Mouse (Mus musculus) MEL (cell line): ENCODE measurements at regions not wholly inside any gene's neighbourhood (a gene's known extent, or its start where the extent isn't known, plus 50 kb on each side); places are given as distances from the start of the nearest gene placed in this dataset.

ENCODE experiments used
- DNase-seq: peaks from one replicate; pipeline ENCODE4 v3.0.0; 2011; ENCODE audit warnings: low read depth, low spot score
- H3K27ac ChIP-seq: 2 replicates; pipeline ENCODE4 v1.5.1; 2012; ENCODE audit warnings: low read depth, mild to moderate bottlenecking, control low read depth, low read length, moderate library complexity; ENCODE audit not compliant: control insufficient read depth
- H3K27me3 ChIP-seq, 2 experiments: fragments of 150-350 bp in 1 of 2; sonication (generic) in 1 of 2; 2 replicates each; pipeline ENCODE4 v1.6.1; 2012; ENCODE audit warnings: low read length in 2 of 2, mild to moderate bottlenecking in 2 of 2, improper control_type of control experiment in 1 of 2, moderate library complexity in 1 of 2; ENCODE audit not compliant: insufficient read depth in 2 of 2, control insufficient read depth in 1 of 2
- H3K36me3 ChIP-seq, 2 experiments: 2 replicates each; pipeline ENCODE4 v1.6.1; 2012 to 2014; ENCODE audit warnings: low read length in 2 of 2, improper control_type of control experiment in 1 of 2, inconsistent platforms in 1 of 2, mild to moderate bottlenecking in 1 of 2; ENCODE audit not compliant: insufficient read depth in 2 of 2, control insufficient read depth in 1 of 2
- H3K4me1 ChIP-seq, 2 experiments: fragments of 150-350 bp in 1 of 2; sonication (generic) in 1 of 2; 2 replicates each; pipeline ENCODE4 v1.6.1; 2012; ENCODE audit warnings: low read length in 2 of 2, improper control_type of control experiment in 1 of 2, mild to moderate bottlenecking in 1 of 2; ENCODE audit not compliant: insufficient read depth in 2 of 2, control insufficient read depth in 1 of 2
- H3K4me3 ChIP-seq, 2 experiments: fragments of 150-350 bp in 1 of 2; sonication (generic) in 1 of 2; 2 replicates each; pipeline ENCODE4 v1.5.1; 2012; ENCODE audit warnings: low read depth in 2 of 2, low read length in 2 of 2, mild to moderate bottlenecking in 2 of 2, moderate library complexity in 2 of 2, control low read depth in 1 of 2, improper control_type of control experiment in 1 of 2; ENCODE audit not compliant: control insufficient read depth in 1 of 2, insufficient read depth in 1 of 2
- H3K79me2 ChIP-seq: 2 replicates; pipeline ENCODE4 v1.6.1; 2012; ENCODE audit warnings: mild to moderate bottlenecking, low read length, moderate library complexity; ENCODE audit not compliant: control insufficient read depth, poor library complexity, insufficient read depth
- H3K9ac ChIP-seq: 2 replicates; pipeline ENCODE4 v1.6.1; 2012; ENCODE audit warnings: low read depth, mild to moderate bottlenecking, control low read depth, low read length, moderate library complexity; ENCODE audit not compliant: control insufficient read depth, poor library complexity, severe bottlenecking
- H3K9me3 ChIP-seq: fragments of 150-350 bp; sonication (generic); replicated peaks from 2 replicates; pipeline ENCODE4 v1.6.1; 2012; ENCODE audit warnings: mild to moderate bottlenecking, low read length, improper control_type of control experiment, moderate library complexity; ENCODE audit not compliant: insufficient read depth
- CHD2 ChIP-seq: IDR thresholded peaks from 2 replicates; pipeline ENCODE4 v1.6.1; 2011; ENCODE audit warnings: low read length, improper control_type of control experiment
- CTCF ChIP-seq, 3 experiments: IDR thresholded peaks in 2 of 3; conservative IDR thresholded peaks in 1 of 3; 2 replicates each; pipeline ENCODE4 v1.5.1; 2011 to 2012; ENCODE audit warnings: low read length in 3 of 3, low read depth in 2 of 3, mild to moderate bottlenecking in 2 of 3, improper control_type of control experiment in 1 of 3, inconsistent platforms in 1 of 3, mixed read lengths in 1 of 3, moderate library complexity in 1 of 3; ENCODE audit not compliant: control insufficient read depth in 1 of 3, insufficient read depth in 1 of 3, poor library complexity in 1 of 3, severe bottlenecking in 1 of 3
- ELF1 ChIP-seq: IDR thresholded peaks from 2 replicates; pipeline ENCODE4 v1.6.1; 2014; ENCODE audit warnings: low read depth, mild to moderate bottlenecking, inconsistent platforms, low read length, improper control_type of control experiment, moderate library complexity
- EP300 ChIP-seq, 2 experiments: IDR thresholded peaks; 2 replicates each; pipeline ENCODE4 v1.6.1; 2011; ENCODE audit warnings: improper control_type of control experiment in 2 of 2, low read length in 2 of 2, low read depth in 1 of 2, mild to moderate bottlenecking in 1 of 2
- ETS1 ChIP-seq: IDR thresholded peaks from 2 replicates; pipeline ENCODE4 v1.6.1; 2012; ENCODE audit warnings: low read depth, mild to moderate bottlenecking, inconsistent platforms, low read length, improper control_type of control experiment, moderate library complexity
- GABPA ChIP-seq: IDR thresholded peaks from 2 replicates; pipeline ENCODE4 v1.6.1; 2012; ENCODE audit warnings: low read depth, mild to moderate bottlenecking, inconsistent platforms, low read length, improper control_type of control experiment, moderate library complexity
- GATA1 ChIP-seq: IDR thresholded peaks from 2 replicates; pipeline ENCODE4 v1.6.1; 2011; ENCODE audit warnings: low read depth, low read length, improper control_type of control experiment
- KAT2A ChIP-seq: conservative IDR thresholded peaks from 2 replicates; pipeline ENCODE4 v1.6.1; 2012; ENCODE audit warnings: low read depth, low read length, improper control_type of control experiment, inconsistent platforms
- MAFK ChIP-seq: IDR thresholded peaks from 2 replicates; pipeline ENCODE4 v1.6.1; 2011; ENCODE audit warnings: low read depth, mild to moderate bottlenecking, low read length, improper control_type of control experiment, borderline replicate concordance
- MYB ChIP-seq: IDR thresholded peaks from 2 replicates; pipeline ENCODE4 v1.6.1; 2011; ENCODE audit warnings: mild to moderate bottlenecking, low read depth, low read length, improper control_type of control experiment
- MYC ChIP-seq: IDR thresholded peaks from 2 replicates; pipeline ENCODE4 v1.6.1; 2011; ENCODE audit warnings: low read depth, mild to moderate bottlenecking, low read length, improper control_type of control experiment, moderate library complexity
- NELFE ChIP-seq: IDR thresholded peaks from 2 replicates; pipeline ENCODE4 v1.6.1; 2011; ENCODE audit warnings: low read depth, low read length, improper control_type of control experiment
- NRF1 ChIP-seq: IDR thresholded peaks from 2 replicates; pipeline ENCODE4 v1.6.1; 2014; ENCODE audit warnings: low read depth, mild to moderate bottlenecking, inconsistent platforms, low read length, improper control_type of control experiment, moderate library complexity; ENCODE audit not compliant: poor library complexity, insufficient read depth, severe bottlenecking
- POLR2A ChIP-seq, 2 experiments: IDR thresholded peaks; 2 replicates each; pipeline ENCODE4 v1.6.1; 2011 to 2012; ENCODE audit warnings: low read length in 2 of 2, mild to moderate bottlenecking in 2 of 2, control low read depth in 1 of 2, improper control_type of control experiment in 1 of 2, low read depth in 1 of 2, moderate library complexity in 1 of 2; ENCODE audit not compliant: control insufficient read depth in 1 of 2, insufficient read depth in 1 of 2, poor library complexity in 1 of 2
- POLR2AphosphoS2 ChIP-seq: IDR thresholded peaks from 2 replicates; pipeline ENCODE4 v1.6.1; 2011; ENCODE audit warnings: low read length, improper control_type of control experiment
- RAD21 ChIP-seq: IDR thresholded peaks from 2 replicates; pipeline ENCODE4 v1.6.1; 2011; ENCODE audit warnings: mild to moderate bottlenecking, low read depth, low read length, improper control_type of control experiment
- SIN3A ChIP-seq: IDR thresholded peaks from 2 replicates; pipeline ENCODE4 v1.6.1; 2012; ENCODE audit warnings: low read length, improper control_type of control experiment, inconsistent platforms
- SMC3 ChIP-seq: IDR thresholded peaks from 2 replicates; pipeline ENCODE4 v1.6.1; 2011; ENCODE audit warnings: low read depth, low read length, improper control_type of control experiment
- TBP ChIP-seq: IDR thresholded peaks from 2 replicates; pipeline ENCODE4 v1.8.0; 2011; ENCODE audit warnings: low read depth, low read length, improper control_type of control experiment
- TCF12 ChIP-seq: IDR thresholded peaks from 2 replicates; pipeline ENCODE4 v1.6.1; 2014; ENCODE audit warnings: low read depth, mild to moderate bottlenecking, inconsistent platforms, low read length, improper control_type of control experiment, moderate library complexity
- UBTF ChIP-seq: IDR thresholded peaks from 2 replicates; pipeline ENCODE4 v1.6.1; 2012; ENCODE audit warnings: low read depth, mild to moderate bottlenecking, inconsistent platforms, low read length, improper control_type of control experiment, moderate library complexity, borderline replicate concordance; ENCODE audit not compliant: insufficient read depth
- USF1 ChIP-seq: IDR thresholded peaks from 2 replicates; pipeline ENCODE4 v1.6.1; 2014; ENCODE audit warnings: low read depth, mild to moderate bottlenecking, inconsistent platforms, low read length, improper control_type of control experiment, moderate library complexity
- USF2 ChIP-seq, 2 experiments: IDR thresholded peaks; 2 replicates each; pipeline ENCODE4 v1.6.1; 2011 to 2012; ENCODE audit warnings: improper control_type of control experiment in 2 of 2, low read length in 2 of 2, borderline replicate concordance in 1 of 2, inconsistent platforms in 1 of 2, low read depth in 1 of 2, mild to moderate bottlenecking in 1 of 2; ENCODE audit not compliant: insufficient read depth in 1 of 2
- ZKSCAN1 ChIP-seq: IDR thresholded peaks from 2 replicates; pipeline ENCODE4 v1.6.1; 2012; ENCODE audit warnings: low read depth, mild to moderate bottlenecking, inconsistent platforms, low read length, improper control_type of control experiment, moderate library complexity
- ZMIZ1 ChIP-seq: IDR thresholded peaks from 2 replicates; pipeline ENCODE4 v1.6.1; 2012; ENCODE audit warnings: low read depth, mild to moderate bottlenecking, inconsistent platforms, low read length, improper control_type of control experiment, moderate library complexity
- ZNF384 ChIP-seq: IDR thresholded peaks from 2 replicates; pipeline ENCODE4 v1.6.1; 2012; ENCODE audit warnings: low read depth, mild to moderate bottlenecking, inconsistent platforms, low read length, improper control_type of control experiment

DNA sequence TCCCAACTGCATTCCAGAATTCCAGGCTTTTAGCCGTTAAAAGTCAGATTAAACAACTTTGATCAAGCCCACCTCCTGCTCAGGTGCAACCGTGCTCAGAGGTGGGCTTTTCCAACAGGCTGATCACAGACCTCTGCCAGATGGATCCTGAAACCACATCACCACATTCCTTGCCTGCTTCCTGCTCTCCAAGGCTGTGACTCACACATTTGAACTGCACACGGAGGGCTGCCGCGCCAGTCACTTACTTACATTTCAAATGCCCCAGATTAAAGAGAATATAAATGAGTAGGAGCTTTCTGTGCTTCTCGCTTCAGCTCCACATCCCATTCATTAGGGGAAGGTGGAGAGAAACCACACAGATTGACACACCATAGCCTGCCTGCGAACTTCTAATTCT lies 367.6 kb downstream of the Rpl36a-ps1 start:
- TF ChIP-seq SIN3A (no peak), USF1 (no peak), ZMIZ1 (no peak), GATA1 (no peak), NELFE (no peak), NRF1 (no peak), RAD21 (no peak), ZKSCAN1 (no peak), ELF1 (no peak), ZNF384 (no peak), TCF12 (no peak), UBTF (no peak), TBP (no peak), MYB (no peak), ETS1 (no peak), POLR2A (IDR thresholded peaks at IDR 0.05; ENCODE audit: control insufficient read depth in 1 of 2, insufficient read depth in 1 of 2, low read depth in 1 of 2, low read length in 2 of 2, poor library complexity in 1 of 2) (no peak)
- TF ChIP-seq, all 39 proteins: peak for 0
- H3K79me2 ChIP-seq, result no peaks in the 10 kb centered on the region
- no peak overlapping the region for H3K27ac ChIP-seq
- H3K4me3 ChIP-seq, result no peak overlapping the region
- no peaks in the 10 kb centered on the region for H3K4me1 ChIP-seq
- no peaks in the 10 kb centered on the region for H3K9me3 ChIP-seq
- no peak overlapping the region for H3K9ac ChIP-seq
- H3K36me3 ChIP-seq, result no peaks in the 10 kb centered on the region
- DNase-seq, result no peak
- H3K27me3 ChIP-seq, result no peaks in the 10 kb centered on the region

DNA sequence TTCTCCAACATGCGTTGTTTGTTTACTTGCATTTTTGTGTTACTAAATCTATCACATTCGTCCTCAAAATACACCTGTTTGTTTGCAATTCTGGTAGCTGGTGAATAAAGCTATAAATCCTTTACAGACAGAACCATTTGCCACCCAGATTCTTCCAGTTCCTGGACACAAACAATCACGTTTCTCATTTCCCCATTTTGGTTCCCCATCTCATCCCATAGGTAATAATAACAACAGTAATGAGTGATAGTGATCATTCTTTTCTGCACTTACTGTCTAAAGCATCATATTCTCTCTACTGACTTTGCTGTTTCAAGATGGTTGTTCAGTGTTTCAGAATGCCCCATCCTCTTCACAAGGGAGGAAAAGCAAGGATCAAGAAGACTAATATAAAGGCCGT lies 368.3 kb downstream of the Rpl36a-ps1 start:
- H3K27ac ChIP-seq, result no peak overlapping the region
- TF ChIP-seq NELFE (no peak), MYB (no peak), TCF12 (no peak), UBTF (no peak), CHD2 (no peak), POLR2A (IDR thresholded peaks at IDR 0.05; ENCODE audit: control insufficient read depth in 1 of 2, insufficient read depth in 1 of 2, low read depth in 1 of 2, low read length in 2 of 2, poor library complexity in 1 of 2) (no peak), GABPA (no peak), MAFK (no peak), MYC (no peak), EP300 (IDR thresholded peaks at IDR 0.05; ENCODE audit: low read depth in 1 of 2, low read length in 2 of 2) (no peak), CTCF (IDR thresholded peaks at IDR 0.05 in 2 of 3, conservative IDR thresholded peaks at IDR 0.05 in 1 of 3; ENCODE audit: control insufficient read depth in 1 of 3, insufficient read depth in 1 of 3, low read depth in 2 of 3, low read length in 3 of 3, poor library complexity in 1 of 3, severe bottlenecking in 1 of 3) (no peak), ZKSCAN1 (no peak), RAD21 (no peak), SMC3 (no peak), POLR2AphosphoS2 (no peak), KAT2A (no peak), USF1 (no peak), USF2 (IDR thresholded peaks at IDR 0.05; ENCODE audit: borderline replicate concordance in 1 of 2, insufficient read depth in 1 of 2, low read depth in 1 of 2, low read length in 2 of 2) (no peak), ETS1 (no peak)

More for the DNA sequence above, 368.3 kb downstream of the Rpl36a-ps1 start:
- Histone ChIP-seq H3K9ac (no peak overlapping the region), H3K27me3 (no peaks in the 10 kb centered on the region), H3K4me3 (no peak overlapping the region), H3K79me2 (no peaks in the 10 kb centered on the region), H3K4me1 (no peaks in the 10 kb centered on the region), H3K36me3 (no peaks in the 10 kb centered on the region), H3K9me3 (no peaks in the 10 kb centered on the region)
- no peak for DNase-seq
